Mouse (Mus musculus): ENCODE measurements around the gene Cfap54.

Gene Cfap54

GRCm38 (mm10) chr10:93095827-93096226, 14.4 kb upstream of the Cfap54 start:
- DNase-seq, result no peak

GRCm38 (mm10) chr10:93094957-93095580, 13.7 kb upstream of the Cfap54 start:
- no peak for DNase-seq

- no peak for DNase-seq
Observed at GRCm38 (mm10) chr10:93091928-93092327, 10.5 kb upstream of the Cfap54 start.

GRCm38 (mm10) chr10:93090241-93090640, 8.8 kb upstream of the Cfap54 start:
- no peak for DNase-seq

GRCm38 (mm10) chr10:93088396-93089048, 7.1 kb upstream of the Cfap54 start:
- no peak for DNase-seq

- no peak for DNase-seq
Observed at GRCm38 (mm10) chr10:93087504-93087903, 6.1 kb upstream of the Cfap54 start.

- DNase-seq, result no peak
Observed at GRCm38 (mm10) chr10:93083963-93084340, 2.5 kb upstream of the Cfap54 start.

- DNase-seq, result no peak
Observed at GRCm38 (mm10) chr10:93083198-93083962, 2.0 kb upstream of the Cfap54 start.

- DNase-seq, result no peak
Observed at GRCm38 (mm10) chr10:93079486-93079885, 1.9 kb downstream of the Cfap54 start.

GRCm38 (mm10) chr10:93077935-93078479, 3.4 kb downstream of the Cfap54 start:
- DNase-seq, result no peak

GRCm38 (mm10) chr10:93076376-93076775, 5.0 kb downstream of the Cfap54 start:
- no peak for DNase-seq

GRCm38 (mm10) chr10:93075856-93076255, 5.6 kb downstream of the Cfap54 start:
- no peak for DNase-seq

- no peak for DNase-seq
Observed at GRCm38 (mm10) chr10:93072769-93073168, 8.6 kb downstream of the Cfap54 start.

GRCm38 (mm10) chr10:93071753-93072152, 9.7 kb downstream of the Cfap54 start:
- DNase-seq, result no peak

GRCm38 (mm10) chr10:93070121-93070898, 11.1 kb downstream of the Cfap54 start:
- DNase-seq, result peak; percentile 37

GRCm38 (mm10) chr10:93069721-93070120, 11.7 kb downstream of the Cfap54 start:
- no peak for DNase-seq

- peak; percentile 11 for DNase-seq
Observed at GRCm38 (mm10) chr10:93069041-93069679, 12.3 kb downstream of the Cfap54 start.

- DNase-seq, result no peak
Observed at GRCm38 (mm10) chr10:93064973-93065372, 16.4 kb downstream of the Cfap54 start.

GRCm38 (mm10) chr10:93063576-93063975, 17.8 kb downstream of the Cfap54 start:
- peak; percentile 44 for DNase-seq

- no peak for DNase-seq
Observed at GRCm38 (mm10) chr10:93062395-93062794, 19.0 kb downstream of the Cfap54 start.

GRCm38 (mm10) chr10:93053867-93054266, 27.6 kb downstream of the Cfap54 start:
- DNase-seq, result no peak

GRCm38 (mm10) chr10:93053315-93053714, 28.1 kb downstream of the Cfap54 start:
- no peak for DNase-seq

Data from kidney, adult 18-20 months (tissue).